Mouse (Mus musculus): Measurements from ENCODE around the gene Vps45.

- no peak for TF ChIP-seq GATA1 (IDR thresholded peaks at IDR 0.05; ENCODE audit: low read length)
- TF ChIP-seq TAL1 (IDR thresholded peaks at IDR 0.05; ENCODE audit: low read length) = no peak
Observed at GRCm38 (mm10) chr3:96091146-96091545, 32.9 kb upstream of the Vps45 start.
